Mouse (Mus musculus): ENCODE measurements around the gene Fyttd1. TPM values are rescaled to one million over a fixed set of nuclear protein-coding genes. Genes with fewer than 3 reads are reported as not detected.
"Not testable (repeated sequence)": the region's sequence is repeated elsewhere in the genome, so short reads cannot be mapped to it uniquely, and the experiment has no call there.

The Fyttd1 gene
- polyA plus RNA-seq, 1 experiment = 16.8 TPM

- TF ChIP-seq FOSL1 (IDR thresholded peaks at IDR 0.05; ENCODE audit: insufficient read depth, low read length, poor library complexity, severe bottlenecking) = no peak
- TF ChIP-seq CTCF (IDR thresholded peaks at IDR 0.05; ENCODE audit: control insufficient read depth, insufficient read depth, insufficient read length) = no peak
- TF ChIP-seq MAX (IDR thresholded peaks at IDR 0.05) = no peak
- no peak for TF ChIP-seq MYOD1 (IDR thresholded peaks at IDR 0.05; ENCODE audit: control insufficient read depth, insufficient read length, low read depth)
- TF ChIP-seq USF1 (IDR thresholded peaks at IDR 0.05; ENCODE audit: low read depth) = no peak
- no peak for TF ChIP-seq MYOG (IDR thresholded peaks at IDR 0.05; ENCODE audit: control insufficient read depth, extremely low read depth, insufficient read length)
- no peak for TF ChIP-seq CEBPB (IDR thresholded peaks at IDR 0.05; ENCODE audit: low read depth)
- H3K79me2 ChIP-seq (ENCODE audit: control insufficient read depth, insufficient read depth) = peaks cover 66% of the 10 kb centered on the region
- H3K36me3 ChIP-seq (ENCODE audit: control insufficient read depth, insufficient read depth) = peaks cover 19% of the 10 kb centered on the region
- H3K4me3 ChIP-seq (ENCODE audit: insufficient read depth, poor library complexity, severe bottlenecking) = no peak overlapping the region
- H3ac ChIP-seq (ENCODE audit: control insufficient read depth, insufficient read length, low read depth) = no peak overlapping the region
- H3K27me3 ChIP-seq (ENCODE audit: control insufficient read depth, insufficient read depth, insufficient read length) = no peaks in the 10 kb centered on the region
- H3K79me3 ChIP-seq (ENCODE audit: low read depth) = peaks cover 34% of the 10 kb centered on the region
Measured at GRCm38 (mm10) chr16:32927044-32927443, 49.7 kb downstream of the Fyttd1 start.

GRCm38 (mm10) chr16:32929918-32930317 lies 52.6 kb downstream of the Fyttd1 start:
- no peak for TF ChIP-seq CEBPB (IDR thresholded peaks at IDR 0.05; ENCODE audit: low read depth)
- no peak for TF ChIP-seq USF1 (IDR thresholded peaks at IDR 0.05; ENCODE audit: low read depth)
- TF ChIP-seq FOSL1 (IDR thresholded peaks at IDR 0.05; ENCODE audit: insufficient read depth, low read length, poor library complexity, severe bottlenecking) = no peak
- no peak for TF ChIP-seq MYOG (IDR thresholded peaks at IDR 0.05; ENCODE audit: control insufficient read depth, extremely low read depth, insufficient read length)
- no peak overlapping the region for H3K4me3 ChIP-seq (ENCODE audit: insufficient read depth, poor library complexity, severe bottlenecking)
- no peaks in the 10 kb centered on the region for H3K27me3 ChIP-seq (ENCODE audit: control insufficient read depth, insufficient read depth, insufficient read length)
- H3ac ChIP-seq (ENCODE audit: control insufficient read depth, insufficient read length, low read depth) = no peak overlapping the region
- peaks cover 54% of the 10 kb centered on the region for H3K79me3 ChIP-seq (ENCODE audit: low read depth)
- peaks cover 94% of the 10 kb centered on the region for H3K79me2 ChIP-seq (ENCODE audit: control insufficient read depth, insufficient read depth)
- peaks cover 9% of the 10 kb centered on the region for H3K36me3 ChIP-seq (ENCODE audit: control insufficient read depth, insufficient read depth)

- Histone ChIP-seq H3K36me3 (ENCODE audit: control insufficient read depth, insufficient read depth) (no peaks in the 10 kb centered on the region), H3K4me3 (ENCODE audit: insufficient read depth, poor library complexity, severe bottlenecking) (no peak overlapping the region)
Measured at GRCm38 (mm10) chr16:32934470-32934869, 57.2 kb downstream of the Fyttd1 start.

GRCm38 (mm10) chr16:32935088-32935487 lies 57.8 kb downstream of the Fyttd1 start:
- no peaks in the 10 kb centered on the region for H3K36me3 ChIP-seq (ENCODE audit: control insufficient read depth, insufficient read depth)
- no peak for TF ChIP-seq CEBPB (IDR thresholded peaks at IDR 0.05; ENCODE audit: low read depth)
- TF ChIP-seq MYOG (IDR thresholded peaks at IDR 0.05; ENCODE audit: control insufficient read depth, extremely low read depth, insufficient read length) = no peak
- no peak for TF ChIP-seq FOSL1 (IDR thresholded peaks at IDR 0.05; ENCODE audit: insufficient read depth, low read length, poor library complexity, severe bottlenecking)
- TF ChIP-seq USF1 (IDR thresholded peaks at IDR 0.05; ENCODE audit: low read depth) = no peak
- no peak overlapping the region for H3K4me3 ChIP-seq (ENCODE audit: insufficient read depth, poor library complexity, severe bottlenecking)
- no peak overlapping the region for H3ac ChIP-seq (ENCODE audit: control insufficient read depth, insufficient read length, low read depth)
- peaks cover 98% of the 10 kb centered on the region for H3K79me2 ChIP-seq (ENCODE audit: control insufficient read depth, insufficient read depth)
- H3K27me3 ChIP-seq (ENCODE audit: control insufficient read depth, insufficient read depth, insufficient read length) = no peaks in the 10 kb centered on the region
- H3K79me3 ChIP-seq (ENCODE audit: low read depth) = peaks cover 70% of the 10 kb centered on the region

More at GRCm38 (mm10) chr16:32934470-32934869, 57.2 kb downstream of the Fyttd1 start:
- H3K79me3 ChIP-seq (ENCODE audit: low read depth) = peaks cover 70% of the 10 kb centered on the region
- peaks cover 99% of the 10 kb centered on the region for H3K79me2 ChIP-seq (ENCODE audit: control insufficient read depth, insufficient read depth)
- TF ChIP-seq MAX (IDR thresholded peaks at IDR 0.05) = no peak
- TF ChIP-seq USF1 (IDR thresholded peaks at IDR 0.05; ENCODE audit: low read depth) = peak; percentile 21
- no peaks in the 10 kb centered on the region for H3K27me3 ChIP-seq (ENCODE audit: control insufficient read depth, insufficient read depth, insufficient read length)
- H3ac ChIP-seq (ENCODE audit: control insufficient read depth, insufficient read length, low read depth) = no peak overlapping the region

- Histone ChIP-seq H3K79me2 (ENCODE audit: control insufficient read depth, insufficient read depth) (peaks cover 95% of the 10 kb centered on the region), H3ac (ENCODE audit: control insufficient read depth, insufficient read length, low read depth) (no peak overlapping the region), H3K79me3 (ENCODE audit: low read depth) (peaks cover 64% of the 10 kb centered on the region), H3K4me3 (ENCODE audit: insufficient read depth, poor library complexity, severe bottlenecking) (no peak overlapping the region), H3K27me3 (ENCODE audit: control insufficient read depth, insufficient read depth, insufficient read length) (no peaks in the 10 kb centered on the region), H3K36me3 (ENCODE audit: control insufficient read depth, insufficient read depth) (no peaks in the 10 kb centered on the region)
- TF ChIP-seq FOSL1 (IDR thresholded peaks at IDR 0.05; ENCODE audit: insufficient read depth, low read length, poor library complexity, severe bottlenecking) (no peak), MAX (IDR thresholded peaks at IDR 0.05) (no peak), MYOG (IDR thresholded peaks at IDR 0.05; ENCODE audit: control insufficient read depth, extremely low read depth, insufficient read length) (no peak), MYOD1 (IDR thresholded peaks at IDR 0.05; ENCODE audit: control insufficient read depth, insufficient read length, low read depth) (no peak), CEBPB (IDR thresholded peaks at IDR 0.05; ENCODE audit: low read depth) (no peak), CTCF (IDR thresholded peaks at IDR 0.05; ENCODE audit: control insufficient read depth, insufficient read depth, insufficient read length) (no peak), USF1 (IDR thresholded peaks at IDR 0.05; ENCODE audit: low read depth) (no peak)
Measured at GRCm38 (mm10) chr16:32937358-32937757, 60.1 kb downstream of the Fyttd1 start.

GRCm38 (mm10) chr16:32939301-32939700 lies 62.0 kb downstream of the Fyttd1 start:
- not testable (repeated sequence) for H3K27me3 ChIP-seq (ENCODE audit: control insufficient read depth, insufficient read depth, insufficient read length); H3K36me3 ChIP-seq (ENCODE audit: control insufficient read depth, insufficient read depth); H3K4me3 ChIP-seq (ENCODE audit: insufficient read depth, poor library complexity, severe bottlenecking); H3ac ChIP-seq (ENCODE audit: control insufficient read depth, insufficient read length, low read depth)
- Histone ChIP-seq H3K79me2 (ENCODE audit: control insufficient read depth, insufficient read depth) (peaks cover 91% of the 10 kb centered on the region), H3K79me3 (ENCODE audit: low read depth) (peaks cover 55% of the 10 kb centered on the region)

GRCm38 (mm10) chr16:32939716-32940115 lies 62.4 kb downstream of the Fyttd1 start:
- not testable (repeated sequence) for H3ac ChIP-seq (ENCODE audit: control insufficient read depth, insufficient read length, low read depth)
- H3K79me2 ChIP-seq (ENCODE audit: control insufficient read depth, insufficient read depth) = peaks cover 91% of the 10 kb centered on the region

GRCm38 (mm10) chr16:32941226-32941625 lies 63.9 kb downstream of the Fyttd1 start:
- H3K79me3 ChIP-seq (ENCODE audit: low read depth) = peaks cover 51% of the 10 kb centered on the region
- H3K4me3 ChIP-seq (ENCODE audit: insufficient read depth, poor library complexity, severe bottlenecking); H3K27me3 ChIP-seq (ENCODE audit: control insufficient read depth, insufficient read depth, insufficient read length); H3ac ChIP-seq (ENCODE audit: control insufficient read depth, insufficient read length, low read depth); H3K36me3 ChIP-seq (ENCODE audit: control insufficient read depth, insufficient read depth): not testable (repeated sequence)
- H3K79me2 ChIP-seq (ENCODE audit: control insufficient read depth, insufficient read depth) = peaks cover 89% of the 10 kb centered on the region

More at GRCm38 (mm10) chr16:32939716-32940115, 62.4 kb downstream of the Fyttd1 start:
- peaks cover 54% of the 10 kb centered on the region for H3K79me3 ChIP-seq (ENCODE audit: low read depth)
- H3K36me3 ChIP-seq (ENCODE audit: control insufficient read depth, insufficient read depth); H3K27me3 ChIP-seq (ENCODE audit: control insufficient read depth, insufficient read depth, insufficient read length); H3K4me3 ChIP-seq (ENCODE audit: insufficient read depth, poor library complexity, severe bottlenecking): not testable (repeated sequence)

Data from C2C12 (cell line).